In the genomic region with DNA sequence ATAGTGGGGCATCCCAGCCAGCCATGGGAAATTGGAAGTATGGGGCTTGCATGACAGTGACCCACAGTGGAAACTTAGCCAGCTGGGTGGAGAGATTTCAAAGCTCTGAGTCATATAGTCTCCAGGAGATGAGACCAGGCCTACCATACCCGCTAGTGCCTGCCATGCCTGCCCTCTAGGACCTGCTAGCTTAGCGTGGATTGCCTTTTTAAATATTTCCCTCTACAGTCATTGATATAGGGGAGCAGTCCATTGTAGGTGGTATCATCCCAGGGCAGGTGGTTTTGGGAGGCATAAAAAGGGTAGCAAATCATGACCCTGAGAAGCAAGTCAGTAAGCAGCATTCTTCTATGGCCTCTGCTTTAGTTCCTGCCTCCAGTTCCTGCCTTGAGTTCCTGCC, we compare ENCODE assay signal across 29 mouse cellular contexts.
"Had no signal": no experiment of that assay in that cellular context is flagged by ENCODE, and none has a peak within 500 bp of the region (broad histone marks: within the 10 kb centered on the region; RNA-seq: fewer than 3 reads in every experiment).

No protein-coding gene starts in this region.

- H3K27ac ChIP-seq: limb, embryonic 10.5 days; limb, embryonic 12.5 days; limb, embryonic 13.5 days; limb, embryonic 15.5 days; liver, embryonic 12.5 days; liver, embryonic 13.5 days; liver, embryonic 14.5 days; liver, embryonic 15.5 days; lung, embryonic 15.5 days; macrophage; midbrain, embryonic 10.5 days; midbrain, embryonic 12.5 days; midbrain, embryonic 13.5 days; midbrain, embryonic 15.5 days; neural tube, embryonic 12.5 days; neural tube, embryonic 13.5 days had no signal

- DNase-seq: left cerebral cortex, postnatal 4 days; liver; liver, embryonic 13.5 days; liver, postnatal 0 days; lung, adult 18-20 months; lung, adult 2 months; lung, embryonic 14.5 days; lung, postnatal 10 days; lung, postnatal 14 days; lung, postnatal 36 days; lung, postnatal 4 days; midbrain, embryonic 14.5 days had no signal

- H3K4me3 ChIP-seq: limb, embryonic 10.5 days; limb, embryonic 12.5 days; limb, embryonic 13.5 days; limb, embryonic 15.5 days; liver, embryonic 12.5 days; liver, embryonic 13.5 days; liver, embryonic 15.5 days; lung, embryonic 15.5 days; megakaryocyte, embryonic 14.5 days; midbrain, embryonic 10.5 days; midbrain, embryonic 12.5 days; midbrain, embryonic 13.5 days; midbrain, embryonic 15.5 days; myocyte; neural tube, embryonic 12.5 days; neural tube, embryonic 13.5 days had no signal
